Mouse (Mus musculus): Measurements from ENCODE around the gene Cenpl.

DNA sequence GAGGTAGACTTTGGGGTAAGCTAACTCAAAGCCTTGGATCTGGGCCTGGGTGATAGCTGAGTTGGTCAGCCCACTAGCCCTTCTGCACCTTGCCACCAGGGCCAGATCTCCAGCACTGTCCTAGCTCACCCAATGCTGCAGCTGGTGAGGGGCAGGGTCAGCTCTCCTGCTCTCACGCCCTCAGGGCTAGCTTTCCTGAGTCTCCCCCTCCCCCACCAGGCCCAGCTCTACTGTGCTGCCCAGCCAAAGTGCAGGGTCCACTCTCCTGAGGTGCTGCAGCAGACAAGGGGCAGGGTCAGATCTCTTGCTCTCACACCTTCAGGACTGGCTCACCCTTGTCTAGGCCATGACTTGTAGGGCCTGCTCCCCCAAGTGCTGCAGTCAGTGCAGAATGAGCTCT lies 55.9 kb downstream of the Cenpl start:
- TF ChIP-seq POLR2A (IDR thresholded peaks at IDR 0.05; ENCODE audit: insufficient read length, low read depth) = no peak
- TF ChIP-seq E2F4 (IDR thresholded peaks at IDR 0.05; ENCODE audit: insufficient read depth) = no peak
- TF ChIP-seq MYOG (IDR thresholded peaks at IDR 0.05; ENCODE audit: control insufficient read depth in 1 of 3, insufficient read depth in 1 of 3, insufficient read length in 2 of 3, low read depth in 2 of 3) = no peak
- TF ChIP-seq MAX (IDR thresholded peaks at IDR 0.05; ENCODE audit: low read depth) = no peak
- no peak for TF ChIP-seq POLR2AphosphoS2 (IDR thresholded peaks at IDR 0.05; ENCODE audit: insufficient read length, low read depth)
- no peak for TF ChIP-seq USF1 (IDR thresholded peaks at IDR 0.05; ENCODE audit: low read depth)
- no peak for TF ChIP-seq SRF (IDR thresholded peaks at IDR 0.05; ENCODE audit: control insufficient read depth, insufficient read length, low read depth)
